Mouse (Mus musculus): ENCODE measurements at regions not wholly inside any gene's neighbourhood (a gene's known extent, or its start where the extent isn't known, plus 50 kb on each side); places are given as distances from the start of the nearest gene placed in this dataset.

- ATAC-seq (ENCODE audit: low TSS enrichment) = peak; percentile 79
Measured at GRCm38 (mm10) chr8:62502043-62502442, 379.1 kb upstream of the Anxa10 start.

DNA sequence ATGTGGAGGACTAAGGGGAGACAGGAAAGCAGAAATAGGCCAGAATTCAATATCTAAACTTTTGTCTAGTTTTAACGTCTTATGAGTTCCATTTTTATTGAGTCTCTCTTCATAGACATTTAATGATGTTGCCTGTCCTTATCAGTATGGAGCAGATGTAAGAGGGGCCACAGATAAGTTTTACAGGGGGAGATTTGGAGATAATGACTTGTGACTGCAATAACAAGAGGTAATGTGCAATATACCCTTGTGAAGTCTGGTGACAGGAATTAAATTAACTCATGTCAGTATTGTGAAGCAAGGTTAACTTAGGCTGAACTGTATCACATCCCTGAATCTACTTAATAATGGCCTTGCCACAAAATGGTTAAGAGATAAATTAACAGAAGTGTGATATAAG, 359.6 kb upstream of the Anxa10 start:
- ATAC-seq (ENCODE audit: low TSS enrichment) = no peak
